Mouse (Mus musculus) gastrocnemius, postnatal 4 days (tissue): ENCODE data around the gene Pced1a. TPM values are rescaled to one million over a fixed set of nuclear protein-coding genes. Genes with fewer than 3 reads are reported as not detected.
A peak's percentile ranks its signal among the peaks of the same experiment; 100 is the strongest.

Source experiments
- DNase-seq, 2 experiments: peaks; one replicate each; pipeline ENCODE4 v3.0.0; 2021 to 2022; ENCODE audit warnings: low spot score in 2 of 2, mixed read lengths in 2 of 2
- total RNA-seq, 2 experiments: library from RNA; stranded (reverse); gene quantifications; 2 replicates each; pipeline ENCODE4 v1.2.3; 2021

The Pced1a gene
- total RNA-seq, 2 experiments from 2014 or later, result 10.6 to 11.6 TPM

- DNase-seq, result no peak
These were observed 14.4 kb upstream of the Pced1a start for GRCm38 (mm10) chr2:130438861-130439260.

GRCm38 (mm10) chr2:130436769-130437168 is 12.3 kb upstream of the Pced1a start:
- no peak for DNase-seq

- DNase-seq, result no peak
These were observed 8.7 kb upstream of the Pced1a start for GRCm38 (mm10) chr2:130433152-130433551.

- DNase-seq, result no peak
These were observed 7.7 kb upstream of the Pced1a start for GRCm38 (mm10) chr2:130432157-130432556.

GRCm38 (mm10) chr2:130430484-130430883 is 6.0 kb upstream of the Pced1a start:
- DNase-seq, result no peak

GRCm38 (mm10) chr2:130429851-130430250 is 5.3 kb upstream of the Pced1a start:
- no peak for DNase-seq

- DNase-seq, result no peak
These were observed 611 bp upstream of the Pced1a start for GRCm38 (mm10) chr2:130425112-130425511.

GRCm38 (mm10) chr2:130423397-130424125 is 940 bp downstream of the Pced1a start:
- DNase-seq, result peak; percentile 69 to 81

- DNase-seq, result no peak
These were observed 2.5 kb downstream of the Pced1a start for GRCm38 (mm10) chr2:130421781-130422620.

GRCm38 (mm10) chr2:130414094-130414856 is 10.2 kb downstream of the Pced1a start:
- no peak for DNase-seq

- no peak for DNase-seq
These were observed 11.7 kb downstream of the Pced1a start for GRCm38 (mm10) chr2:130412775-130413174.

GRCm38 (mm10) chr2:130411558-130412495 is 12.7 kb downstream of the Pced1a start:
- peak; percentile 84 to 88 for DNase-seq

GRCm38 (mm10) chr2:130408194-130408593 is 16.3 kb downstream of the Pced1a start:
- no peak for DNase-seq

- DNase-seq, result no peak
These were observed 18.3 kb downstream of the Pced1a start, which contains the start of gene Tmem239 for GRCm38 (mm10) chr2:130406178-130406577. Gene Tmem239 (plus strand): TSS chr2:130406478.

- no peak for DNase-seq
These were observed 19.6 kb downstream of the Pced1a start, which contains the start of the genes Gm28372 and 1700020A23Rik for GRCm38 (mm10) chr2:130404939-130405338. Gene Gm28372 (plus strand): TSS chr2:130405239. Gene 1700020A23Rik (plus strand): TSS chr2:130405259.

GRCm38 (mm10) chr2:130401891-130402290 is 22.6 kb downstream of the Pced1a start:
- no peak for DNase-seq

- no peak for DNase-seq
These were observed 24.5 kb downstream of the Pced1a start for GRCm38 (mm10) chr2:130400046-130400445.

GRCm38 (mm10) chr2:130398091-130398490 is 26.4 kb downstream of the Pced1a start:
- DNase-seq, result no peak

- DNase-seq, result peak in 1 of 2 experiments; percentile 53
These were observed 27.1 kb downstream of the Pced1a start, which contains the start of gene Cpxm1 for GRCm38 (mm10) chr2:130397186-130397985. Gene Cpxm1 (minus strand): TSS chr2:130397574.
